Mouse (Mus musculus) ES-E14 (cell line): ENCODE results near the gene Myo6. TPM values are rescaled to one million over a fixed set of nuclear protein-coding genes. Genes with fewer than 3 reads are reported as not detected.

Experiments
- DNase-seq: peaks from one replicate; pipeline ENCODE4 v3.0.0-alpha.2; 2013; ENCODE audit warnings: low read depth, low spot score
- H3K27ac ChIP-seq: 2 replicates; pipeline ENCODE4 v1.5.1; 2012; ENCODE audit warnings: low read depth, mild to moderate bottlenecking, low read length, moderate library complexity, mixed read lengths; ENCODE audit not compliant: poor library complexity, insufficient read depth, severe bottlenecking
- H3K36me3 ChIP-seq: 2 replicates; pipeline ENCODE4 v1.6.1; 2012; ENCODE audit warnings: mild to moderate bottlenecking, low read length, moderate library complexity, mixed read lengths; ENCODE audit not compliant: control insufficient read depth, poor library complexity, insufficient read depth, severe bottlenecking
- H3K4me1 ChIP-seq, 2 experiments: fragments of 150-350 bp in 1 of 2; sonication (generic) in 1 of 2; 2 replicates each; pipeline ENCODE4 v1.6.1; 2012; ENCODE audit warnings: low read length in 2 of 2, mild to moderate bottlenecking in 1 of 2, mixed read lengths in 1 of 2; ENCODE audit not compliant: control insufficient read depth in 2 of 2, insufficient read depth in 2 of 2, poor library complexity in 1 of 2
- H3K4me3 ChIP-seq, 2 experiments: fragments of 150-350 bp in 1 of 2; sonication (generic) in 1 of 2; 2 replicates each; pipeline ENCODE4 v1.5.1; 2012; ENCODE audit warnings: low read length in 2 of 2, low read depth in 1 of 2, mild to moderate bottlenecking in 1 of 2, mixed read lengths in 1 of 2; ENCODE audit not compliant: insufficient read depth in 1 of 2, poor library complexity in 1 of 2, severe bottlenecking in 1 of 2
- H3K9ac ChIP-seq: 2 replicates; pipeline ENCODE4 v1.6.1; 2012; ENCODE audit warnings: low read depth, mild to moderate bottlenecking, low read length, mixed read lengths; ENCODE audit not compliant: poor library complexity, insufficient read depth, severe bottlenecking
- H3K9me3 ChIP-seq: fragments of 150-350 bp; sonication (generic); 2 replicates; pipeline ENCODE4 v1.6.1; 2012; ENCODE audit warnings: low read depth, mild to moderate bottlenecking, low read length; ENCODE audit not compliant: control insufficient read depth, insufficient read depth
- CHD2 ChIP-seq: IDR thresholded peaks from 2 replicates; pipeline ENCODE4 v1.6.1; 2014; ENCODE audit warnings: mild to moderate bottlenecking, low read depth, low read length, inconsistent platforms
- HCFC1 ChIP-seq: IDR thresholded peaks from 2 replicates; pipeline ENCODE4 v1.6.1; 2012; ENCODE audit warnings: low read length, inconsistent platforms, borderline replicate concordance; ENCODE audit not compliant: insufficient read depth
- MAFK ChIP-seq: IDR thresholded peaks from 2 replicates; pipeline ENCODE4 v1.6.1; 2014; ENCODE audit warnings: mild to moderate bottlenecking, low read depth, low read length, inconsistent platforms; ENCODE audit not compliant: insufficient read depth
- ZC3H11A ChIP-seq: IDR thresholded peaks from 2 replicates; pipeline ENCODE4 v1.6.1; 2012; ENCODE audit warnings: low read depth, mild to moderate bottlenecking, inconsistent platforms, low read length, borderline replicate concordance
- ZNF384 ChIP-seq: IDR thresholded peaks from 2 replicates; pipeline ENCODE4 v1.6.1; 2012; ENCODE audit warnings: low read depth, low read length, inconsistent platforms
- in situ Hi-C, 2 experiments: fragments of 600-800 bp; cut with MboI; formaldehyde crosslinking; loops; one replicate each; pipeline ENCODE4 v1.15.1; 2025; ENCODE audit warnings: low sequenced_read_pairs in 2 of 2, inconsistent platforms in 1 of 2; ENCODE audit not compliant: unreplicated experiment in 2 of 2
- total RNA-seq: library from RNA; depleted of rRNA; stranded (reverse); fragments of 300-350 nt; gene quantifications from 2 replicates; pipeline ENCODE4 v1.2.3, GENCODE M21; 2012

Gene Myo6
- total RNA-seq, 1 experiment: 9.0 TPM

DNA sequence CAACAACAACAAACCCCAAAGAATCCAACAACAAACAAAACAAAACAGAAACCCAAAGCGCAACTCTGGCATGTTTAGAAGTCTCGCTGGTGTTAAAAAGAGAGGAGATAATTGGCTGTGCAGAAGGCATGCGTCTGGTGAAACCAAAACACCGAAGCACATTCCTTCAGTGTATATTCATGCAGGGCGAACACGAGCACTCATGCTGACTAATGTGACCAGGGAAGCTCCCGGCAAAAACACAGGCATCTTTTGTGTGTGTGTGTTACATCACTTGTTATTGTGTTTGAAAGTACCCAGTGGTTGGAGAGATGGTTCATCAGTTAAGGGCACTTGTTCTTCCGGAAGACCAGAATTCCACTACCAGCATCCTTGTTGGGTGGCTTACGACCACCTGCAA lies 4.7 kb downstream of the Myo6 start:
- Histone ChIP-seq H3K36me3 (no peaks in the 10 kb centered on the region), H3K9ac (no peak overlapping the region), H3K9me3 (no peaks in the 10 kb centered on the region), H3K27ac (no peak overlapping the region), H3K4me1 (no peaks in the 10 kb centered on the region), H3K4me3 (no peak overlapping the region)
- in situ Hi-C loops: no loop called here
- TF ChIP-seq HCFC1 (no peak), CHD2 (no peak), ZC3H11A (no peak), ZNF384 (no peak), MAFK (no peak)
- DNase-seq: no peak

DNA sequence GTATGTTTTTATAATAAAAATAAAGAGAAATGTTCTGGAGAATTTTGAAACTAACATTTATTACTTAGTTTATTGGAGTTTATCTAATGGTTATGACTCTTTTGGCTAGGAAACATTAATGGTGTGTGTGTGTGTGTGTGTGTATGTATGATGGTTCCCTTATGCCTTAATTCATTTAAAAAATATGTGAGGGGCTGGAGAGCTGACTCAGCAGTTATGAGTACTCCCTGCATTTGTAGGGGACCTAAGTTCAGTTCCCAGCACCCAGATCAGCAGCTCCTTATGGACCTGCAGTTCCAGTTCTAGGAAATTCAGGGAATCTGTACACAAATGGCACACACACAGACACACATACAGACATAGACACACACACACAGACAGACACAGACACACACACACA lies 6.4 kb downstream of the Myo6 start:
- Histone ChIP-seq H3K9ac (no peak overlapping the region), H3K27ac (no peak overlapping the region), H3K4me3 (no peak overlapping the region), H3K9me3 (no peaks in the 10 kb centered on the region), H3K36me3 (no peaks in the 10 kb centered on the region), H3K4me1 (no peaks in the 10 kb centered on the region)
- TF ChIP-seq ZC3H11A (no peak), ZNF384 (no peak), MAFK (peak; percentile 66), CHD2 (no peak), HCFC1 (no peak)
- in situ Hi-C loops: no loop called here
- no peak for DNase-seq

DNA sequence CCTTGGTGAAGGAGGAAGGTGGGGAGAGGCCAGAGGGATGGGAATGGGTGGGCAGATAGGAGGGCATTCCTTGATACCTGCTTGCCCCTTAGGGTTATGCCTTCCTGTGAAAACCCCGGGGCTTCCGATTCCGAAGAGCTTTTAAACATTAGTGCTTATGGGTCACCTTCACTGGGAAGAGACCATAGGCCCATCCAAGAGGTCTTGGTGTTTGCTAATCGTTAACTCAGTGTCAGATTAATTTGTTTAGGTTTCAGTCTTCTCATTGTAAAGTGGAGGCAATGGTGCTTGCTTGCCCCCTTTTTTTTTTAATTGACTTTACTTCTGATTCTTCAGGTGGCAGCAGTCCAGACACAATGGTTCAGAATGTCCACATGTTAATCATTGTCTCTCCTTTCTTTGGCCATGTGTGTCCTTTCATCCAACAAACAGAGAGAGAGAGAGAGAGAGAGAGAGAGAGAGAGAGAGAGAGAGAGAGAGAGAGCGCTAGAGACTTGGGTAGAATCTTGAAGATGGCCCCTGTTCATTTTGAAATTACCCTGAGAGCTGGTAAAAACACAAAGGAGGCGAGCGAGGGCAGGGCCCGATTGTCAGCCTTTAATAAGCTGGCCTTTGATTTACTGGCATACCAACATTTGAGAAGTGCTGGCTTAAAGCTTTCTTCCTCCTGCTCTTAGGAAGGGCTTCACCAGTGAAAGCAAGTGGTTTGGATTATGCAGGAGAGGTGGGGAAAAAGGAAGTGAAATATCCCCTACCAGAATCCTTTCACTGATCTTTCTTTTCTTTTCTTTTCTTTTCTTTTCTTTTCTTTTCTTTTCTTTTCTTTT lies 7.8 kb downstream of the Myo6 start:
- H3K36me3 ChIP-seq: no peaks in the 10 kb centered on the region
- no peak for DNase-seq
- in situ Hi-C loops: no loop called here
- no peak overlapping the region for H3K27ac ChIP-seq
- no peak overlapping the region for H3K4me3 ChIP-seq
- H3K9me3 ChIP-seq: no peaks in the 10 kb centered on the region
- no peaks in the 10 kb centered on the region for H3K4me1 ChIP-seq
- TF ChIP-seq HCFC1: no peak
- no peak for TF ChIP-seq MAFK
- TF ChIP-seq ZC3H11A: no peak
- TF ChIP-seq ZNF384: no peak
- TF ChIP-seq CHD2: no peak
- H3K9ac ChIP-seq: no peak overlapping the region

DNA sequence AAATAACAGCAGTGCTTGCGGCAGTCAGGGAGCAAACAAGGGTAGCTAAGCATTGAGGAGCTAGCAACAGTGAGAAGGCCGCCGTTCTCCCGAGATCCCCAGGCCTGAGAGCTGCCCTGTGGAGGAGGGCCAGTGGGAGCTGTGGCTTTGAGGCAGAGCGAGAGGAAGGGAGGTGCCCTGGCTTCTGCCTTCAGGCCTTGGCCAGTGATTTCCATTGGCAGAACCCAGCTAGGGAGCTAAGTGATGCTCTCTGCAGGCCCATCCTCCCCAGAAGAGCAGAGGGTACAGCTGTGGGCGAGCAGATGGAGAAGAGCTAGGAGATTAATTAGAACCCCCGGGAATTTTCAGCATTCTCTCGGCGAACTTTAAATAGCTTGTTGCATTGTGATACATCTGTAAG lies 8.8 kb downstream of the Myo6 start:
- Histone ChIP-seq H3K36me3 (no peaks in the 10 kb centered on the region), H3K9ac (no peak overlapping the region), H3K27ac (no peak overlapping the region), H3K9me3 (no peaks in the 10 kb centered on the region), H3K4me3 (no peak overlapping the region), H3K4me1 (no peaks in the 10 kb centered on the region)
- in situ Hi-C loops: no loop called here
- no peak for DNase-seq
- TF ChIP-seq CHD2 (no peak), HCFC1 (no peak), ZC3H11A (no peak), MAFK (no peak), ZNF384 (no peak)
